Mouse (Mus musculus) kidney, adult 2 months (tissue): Measurements from ENCODE around the gene Fyb2. TPM values are rescaled to one million over a fixed set of nuclear protein-coding genes. Genes with fewer than 3 reads are reported as not detected.

Experiments used
- DNase-seq: peaks from one replicate; pipeline ENCODE4 v3.0.0; 2021
- H3K27ac ChIP-seq: fragments of 200-500 bp; 2 replicates; pipeline ENCODE4 v1.5.1; 2012; ENCODE audit warnings: low read depth, low read length, control low read depth, inconsistent platforms; ENCODE audit not compliant: insufficient read depth
- H3K27me3 ChIP-seq: fragments of 200-500 bp; replicated peaks from 2 replicates; pipeline ENCODE4 v1.6.1; 2012; ENCODE audit warnings: mild to moderate bottlenecking, moderate library complexity, low read length, inconsistent platforms; ENCODE audit not compliant: control insufficient read depth, insufficient read depth
- H3K36me3 ChIP-seq: fragments of 200-500 bp; 2 replicates; pipeline ENCODE4 v1.6.1; 2012; ENCODE audit warnings: mild to moderate bottlenecking, moderate library complexity, low read length, inconsistent platforms; ENCODE audit not compliant: control insufficient read depth, insufficient read depth
- H3K4me1 ChIP-seq: fragments of 200-500 bp; 2 replicates; pipeline ENCODE4 v1.6.1; 2011; ENCODE audit warnings: low read length; ENCODE audit not compliant: control insufficient read depth, insufficient read depth
- H3K4me3 ChIP-seq: fragments of 200-500 bp; 2 replicates; pipeline ENCODE4 v1.5.1; 2011; ENCODE audit warnings: mild to moderate bottlenecking, low read depth, low read length, control low read depth; ENCODE audit not compliant: insufficient read depth
- CTCF ChIP-seq: fragments of 200-500 bp; conservative IDR thresholded peaks from 2 replicates; pipeline ENCODE4 v1.5.1; 2011; ENCODE audit warnings: low read depth, mild to moderate bottlenecking, control low read depth, low read length, moderate library complexity, mixed read lengths; ENCODE audit not compliant: insufficient read depth, insufficient read length
- POLR2A ChIP-seq: fragments of 200-500 bp; IDR thresholded peaks from one replicate; pipeline ENCODE4 v1.6.1; 2011; ENCODE audit warnings: low read depth, low read length, control low read depth
- WGBS: fragments of 180-500 bp; shearing (Covaris S2); methylation state at CpG from one replicate; pipeline ENCODE4 v1.1.7; 2018; 5-methylcytosine and 5-hydroxymethylcytosine counted together
- polyA plus RNA-seq: library from polyadenylated mRNA; depleted of rRNA; stranded (reverse); fragments of >200 nt; gene quantifications from 2 replicates; pipeline ENCODE4 v1.2.3, GENCODE M21; 2012; rRNA removed

Gene Fyb2
- polyA plus RNA-seq = 0.41 and 0.48 TPM in 2 replicates

DNA sequence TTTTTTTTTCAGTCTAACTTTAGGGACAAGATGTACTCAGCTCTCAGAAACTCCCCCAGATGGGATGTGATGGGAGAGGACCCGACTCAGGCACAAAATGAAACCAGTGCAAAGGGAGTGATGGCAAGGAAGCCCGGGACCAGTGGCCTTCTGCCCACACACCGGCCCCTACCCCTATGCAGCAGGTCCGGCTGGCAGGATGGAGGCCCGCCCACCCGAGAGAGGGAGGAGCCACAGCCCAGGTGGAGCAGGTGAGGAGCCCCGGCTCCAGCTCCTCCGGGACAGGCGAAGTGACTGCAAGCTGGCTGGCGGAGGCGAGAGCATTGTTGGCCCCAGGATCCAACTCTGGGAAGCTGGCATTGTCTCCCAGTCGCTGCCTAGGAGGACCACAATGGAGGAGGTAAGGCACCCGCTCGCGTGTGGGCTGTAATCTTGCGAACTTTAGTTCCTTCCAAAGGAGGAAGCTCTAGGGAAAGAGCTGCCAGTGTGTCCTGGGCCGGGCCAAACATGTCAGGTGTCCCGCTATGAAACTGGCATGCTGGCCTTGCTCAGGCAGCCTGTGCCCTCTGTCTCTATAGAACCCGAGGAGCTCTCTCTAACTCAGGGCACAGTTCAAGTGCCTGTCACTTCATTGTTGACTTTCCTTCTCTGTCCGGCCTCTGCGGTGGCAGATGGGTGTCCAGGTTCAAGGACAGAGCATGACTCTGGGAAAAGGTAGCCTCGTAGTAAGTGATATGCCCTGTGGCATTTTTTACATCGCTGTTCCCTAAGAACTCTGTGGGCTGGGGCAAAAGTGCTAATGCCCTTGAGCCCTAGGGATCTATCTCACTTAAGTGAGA is at the start of gene Fyb2:
Fyb2 (plus strand) TSS at position 166 of the 839 bp plus-strand sequence.
- peak; percentile 29 for DNase-seq
- Histone ChIP-seq H3K36me3 (no peaks in the 10 kb centered on the region), H3K27me3 (no peaks in the 10 kb centered on the region), H3K4me1 (no peaks in the 10 kb centered on the region), H3K4me3 (peak within 1 kb of the TSS; percentile 31; the same call in 1 of the 2 replicates), H3K27ac (no peak within 1 kb of the TSS)
- WGBS = 22% methylated on average over 23 of the region's 23 CpGs
- TF ChIP-seq CTCF = no peak
- no peak for TF ChIP-seq POLR2A

DNA sequence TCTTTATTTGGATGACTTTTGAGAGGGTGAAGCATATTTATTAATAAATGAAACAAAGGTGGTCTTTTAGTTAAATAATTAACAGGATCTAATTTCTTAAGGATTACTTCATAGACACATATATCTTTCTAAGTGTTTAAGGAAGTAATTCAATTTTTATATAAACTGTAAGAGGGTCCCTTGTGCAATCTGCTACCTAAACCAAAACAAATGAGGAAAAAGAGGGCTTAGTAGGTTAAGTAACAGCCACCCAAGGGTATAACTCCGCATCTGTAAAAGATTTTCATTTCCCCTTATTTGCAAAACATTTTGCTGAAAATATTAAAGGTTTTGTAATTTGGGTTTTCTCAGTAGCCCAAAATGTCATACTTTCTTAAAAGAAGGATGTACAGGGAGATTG is 48.9 kb upstream of the Fyb2 start:
- H3K36me3 ChIP-seq = no peaks in the 10 kb centered on the region
- TF ChIP-seq POLR2A (no peak), CTCF (no peak)
- H3K4me1 ChIP-seq = peaks cover 2% of the 10 kb centered on the region; the same call in 1 of the 2 replicates
- H3K27ac ChIP-seq = no peak overlapping the region
- H3K27me3 ChIP-seq = no peaks in the 10 kb centered on the region
- DNase-seq = no peak
- 93% methylated on average over 1 of the region's 1 CpGs for WGBS
- no peak overlapping the region for H3K4me3 ChIP-seq

DNA sequence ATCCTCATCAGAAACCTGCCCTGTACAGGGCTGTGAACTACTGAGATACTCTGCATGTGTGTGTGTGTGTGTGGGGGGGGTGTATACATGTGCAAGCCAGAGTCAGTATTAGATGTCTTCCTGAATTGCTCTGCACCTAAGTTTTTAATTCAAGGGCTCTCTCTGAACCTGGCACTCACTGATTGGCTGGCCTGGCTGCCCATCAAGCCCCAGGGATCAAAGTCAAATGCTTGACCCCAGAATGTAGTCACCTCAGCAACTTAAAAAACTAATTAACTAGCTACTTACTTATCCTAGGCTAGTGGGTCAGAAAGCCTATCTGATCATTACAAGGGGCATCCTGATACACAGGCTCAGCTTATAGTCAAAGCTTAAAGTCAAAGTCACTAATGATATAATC is 43.7 kb upstream of the Fyb2 start:
- no peak overlapping the region for H3K27ac ChIP-seq
- TF ChIP-seq CTCF (no peak), POLR2A (no peak)
- no peaks in the 10 kb centered on the region for H3K36me3 ChIP-seq
- H3K27me3 ChIP-seq = no peaks in the 10 kb centered on the region
- no peak overlapping the region for H3K4me3 ChIP-seq
- peaks cover 8% of the 10 kb centered on the region; the same call in 1 of the 2 replicates for H3K4me1 ChIP-seq
- DNase-seq = peak; percentile 94

DNA sequence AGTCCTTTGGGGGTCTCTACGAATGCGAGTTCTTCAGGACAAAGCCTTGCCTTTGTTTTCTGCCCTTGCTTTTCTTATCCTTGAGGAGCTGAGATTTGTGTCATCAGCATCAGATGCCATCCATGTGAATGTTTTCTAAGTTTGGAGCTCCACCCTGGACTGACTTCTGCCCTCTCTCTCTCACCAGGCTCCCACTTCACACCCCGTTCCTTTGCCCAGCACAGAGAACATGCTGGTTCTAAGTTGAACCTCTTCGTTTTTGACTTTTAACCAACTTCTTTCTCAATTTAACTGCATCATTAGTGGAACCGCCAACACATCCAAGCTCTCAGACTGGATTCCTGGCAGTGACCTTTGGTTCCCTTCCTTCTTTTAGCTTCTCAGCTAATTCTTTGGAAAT is 43.1 kb upstream of the Fyb2 start:
- no peaks in the 10 kb centered on the region for H3K27me3 ChIP-seq
- WGBS = 72% methylated on average over 5 of the region's 5 CpGs
- DNase-seq = peak; percentile 64
- H3K4me1 ChIP-seq = peaks cover 8% of the 10 kb centered on the region; the same call in 1 of the 2 replicates
- H3K36me3 ChIP-seq = no peaks in the 10 kb centered on the region
- H3K27ac ChIP-seq = peak overlapping the region; percentile 52; the same call in 1 of the 2 replicates
- no peak overlapping the region for H3K4me3 ChIP-seq
- TF ChIP-seq POLR2A (no peak), CTCF (no peak)

DNA sequence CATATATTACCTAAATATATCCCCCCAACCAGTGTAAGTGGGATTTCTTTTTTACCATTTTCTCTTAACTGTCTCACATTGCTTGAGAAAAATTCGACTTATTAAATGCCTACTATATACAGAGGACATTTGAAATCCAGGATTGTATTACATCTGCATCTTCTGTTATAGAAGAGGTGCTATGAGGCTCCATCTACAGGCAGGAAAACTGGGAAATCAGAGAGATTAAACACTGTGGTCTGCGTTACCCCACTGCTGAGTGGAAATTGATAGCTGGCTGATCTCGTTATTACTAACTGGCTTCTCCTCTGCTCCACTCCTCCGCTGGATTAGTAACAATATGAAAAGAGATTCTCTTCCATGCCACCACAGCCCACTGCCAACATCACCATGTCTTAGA is 37.4 kb upstream of the Fyb2 start:
- WGBS = 52% methylated on average over 4 of the region's 4 CpGs
- Histone ChIP-seq H3K36me3 (no peaks in the 10 kb centered on the region), H3K27ac (peak overlapping the region; percentile 30; the same call in 1 of the 2 replicates), H3K27me3 (no peaks in the 10 kb centered on the region), H3K4me1 (peaks cover 4% of the 10 kb centered on the region; the same call in 1 of the 2 replicates), H3K4me3 (peak overlapping the region; percentile 42)
- TF ChIP-seq POLR2A = no peak
- DNase-seq = no peak

DNA sequence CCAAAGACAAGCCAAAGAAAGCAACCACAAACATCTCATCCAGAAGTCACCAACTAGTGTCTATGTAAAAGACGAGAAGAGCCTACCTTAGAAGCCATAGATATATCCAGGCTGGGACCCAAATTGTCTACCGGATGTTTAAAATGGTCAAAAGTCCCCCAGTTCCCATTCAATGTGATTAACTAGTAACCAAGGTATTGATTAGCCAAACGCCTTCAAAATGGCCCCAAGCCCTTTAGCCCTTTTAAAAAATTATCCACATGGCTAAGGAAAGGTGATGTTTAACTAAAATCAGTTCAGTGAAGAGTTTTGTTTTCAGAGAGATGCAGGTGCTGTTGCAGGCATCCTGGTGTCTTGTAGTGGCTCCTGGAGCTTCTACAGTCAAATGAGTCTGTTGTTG is 36.9 kb upstream of the Fyb2 start, which contains the start of gene C8a:
C8a (minus strand) TSS at position 76 of the 400 bp plus-strand sequence.
- DNase-seq = peak; percentile 53

DNA sequence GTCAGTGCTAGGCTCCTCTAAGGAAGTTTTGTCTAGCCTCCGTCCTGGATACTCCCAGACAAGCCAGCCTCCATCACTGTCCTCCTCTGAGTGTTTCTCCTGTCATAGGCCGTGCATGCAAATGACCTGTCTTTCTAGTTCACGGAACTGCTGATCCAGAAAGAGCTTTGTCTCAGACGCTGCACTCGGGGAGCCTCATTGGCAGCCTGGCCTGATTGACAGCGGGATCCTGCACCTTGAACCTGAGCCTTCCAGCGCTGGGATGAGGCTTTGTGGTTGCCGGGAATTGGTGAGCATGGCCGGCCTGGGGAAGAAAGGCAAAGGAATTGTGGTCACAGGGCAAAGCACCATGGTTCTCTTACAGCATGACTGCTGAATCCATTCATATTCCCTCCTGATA is 25.8 kb upstream of the Fyb2 start:
- 54% methylated on average over 9 of the region's 9 CpGs for WGBS
- Histone ChIP-seq H3K27ac (no peak overlapping the region), H3K27me3 (no peaks in the 10 kb centered on the region), H3K36me3 (no peaks in the 10 kb centered on the region), H3K4me3 (no peak overlapping the region), H3K4me1 (peaks cover 2% of the 10 kb centered on the region)
- DNase-seq = peak; percentile 79
- no peak for TF ChIP-seq POLR2A
- no peak for TF ChIP-seq CTCF

More for the DNA sequence above, 36.9 kb upstream of the Fyb2 start, which contains the start of gene C8a:
- H3K27me3 ChIP-seq = no peaks in the 10 kb centered on the region
- peak within 1 kb of the TSS; percentile 42 for H3K4me3 ChIP-seq
- no peaks in the 10 kb centered on the region for H3K36me3 ChIP-seq
- peak within 1 kb of the TSS; percentile 30; the same call in 1 of the 2 replicates for H3K27ac ChIP-seq
- 58% methylated on average over 3 of the region's 3 CpGs for WGBS
- H3K4me1 ChIP-seq = peaks cover 2% of the 10 kb centered on the region; the same call in 1 of the 2 replicates
- TF ChIP-seq POLR2A = no peak
- no peak for TF ChIP-seq CTCF
